Mouse (Mus musculus) liver, embryonic 15.5 days (tissue): ENCODE data around the gene Kdf1. TPM values are rescaled to one million over a fixed set of nuclear protein-coding genes. Genes with fewer than 3 reads are reported as not detected.
A peak's percentile ranks its signal among the peaks of the same experiment; 100 is the strongest.
"Not testable (repeated sequence)": the region's sequence is repeated elsewhere in the genome, so short reads cannot be mapped to it uniquely, and the experiment has no call there.

ENCODE experiments used
- ATAC-seq: fragments of 200-750 bp; cut with Nextera tagmentation; 2 replicates; pipeline ENCODE4 v1.8.0; 2017; ENCODE audit warnings: moderate number of reproducible peaks, mild to moderate bottlenecking, moderate library complexity; ENCODE audit not compliant: insufficient read depth
- H3K27ac ChIP-seq: fragments of 300-500 bp; sonication (generic); replicated peaks from 2 replicates; pipeline ENCODE4 v1.5.1; 2015; ENCODE audit warnings: mild to moderate bottlenecking, inconsistent platforms
- H3K27me3 ChIP-seq: fragments of 300-500 bp; sonication (generic); 2 replicates; pipeline ENCODE4 v1.6.1; 2015; ENCODE audit warnings: mild to moderate bottlenecking, inconsistent platforms
- H3K36me3 ChIP-seq: fragments of 300-500 bp; sonication (generic); replicated peaks from 2 replicates; pipeline ENCODE4 v1.6.1; 2015; ENCODE audit warnings: moderate library complexity, mild to moderate bottlenecking, inconsistent platforms
- H3K4me1 ChIP-seq: fragments of 300-500 bp; sonication (generic); replicated peaks from 2 replicates; pipeline ENCODE4 v1.6.1; 2015; ENCODE audit warnings: inconsistent platforms
- H3K4me2 ChIP-seq: fragments of 300-500 bp; sonication (generic); 2 replicates; pipeline ENCODE4 v1.6.1; 2015; ENCODE audit warnings: moderate library complexity, mild to moderate bottlenecking, inconsistent platforms
- H3K4me3 ChIP-seq: fragments of 300-500 bp; sonication (generic); replicated peaks from 2 replicates; pipeline ENCODE4 v1.5.1; 2015; ENCODE audit warnings: mild to moderate bottlenecking, inconsistent platforms
- H3K9ac ChIP-seq: fragments of 300-500 bp; sonication (generic); 2 replicates; pipeline ENCODE4 v1.6.1; 2015; ENCODE audit warnings: moderate library complexity, mild to moderate bottlenecking, inconsistent platforms
- H3K9me3 ChIP-seq: fragments of 300-500 bp; sonication (generic); replicated peaks from 2 replicates; pipeline ENCODE4 v1.6.1; 2016; ENCODE audit warnings: inconsistent platforms
- WGBS: fragments of 180-500 bp; shearing (Covaris S2); methylation state at CpG from one replicate; pipeline ENCODE4 v1.1.7; 2015; ENCODE audit warnings: mixed read lengths; ENCODE audit not compliant: insufficient replicate concordance; 5-methylcytosine and 5-hydroxymethylcytosine counted together
- polyA plus RNA-seq: library from polyadenylated mRNA; unstranded; fragments of >200 nt; fragmentation: Nextera tagmentation; extraction: Ambion mirVana; gene quantifications from 2 replicates; pipeline ENCODE4 v1.2.1, GENCODE M21; 2015

Gene Kdf1
- polyA plus RNA-seq, 1 experiment from 2014 or later, result 1.0 TPM

- Histone ChIP-seq H3K36me3 (no peaks in the 10 kb centered on the region), H3K4me1 (peaks cover 22% of the 10 kb centered on the region), H3K27me3 (peaks cover 98% of the 10 kb centered on the region), H3K27ac (no peak overlapping the region), H3K4me2 (peak overlapping the region; percentile 63), H3K9ac (no peak overlapping the region), H3K4me3 (peak overlapping the region; percentile 38), H3K9me3 (no peaks in the 10 kb centered on the region)
- no peak for ATAC-seq
- WGBS, result 1% methylated on average over 70 of the region's 70 CpGs
Observed at GRCm38 (mm10) chr4:133497461-133498159, 21.2 kb upstream of the Kdf1 start.

- under 1% methylated on average over 51 of the region's 53 CpGs for WGBS
- H3K4me2 ChIP-seq, result peak within 1 kb of the TSS; percentile 63
- H3K4me1 ChIP-seq, result peaks cover 22% of the 10 kb centered on the region
- 0 out of 2 replicates have a peak, but pooled peaks have one; percentile 40 for ATAC-seq
- H3K9ac ChIP-seq, result no peak within 1 kb of the TSS
- peaks cover 98% of the 10 kb centered on the region for H3K27me3 ChIP-seq
- H3K9me3 ChIP-seq, result no peaks in the 10 kb centered on the region
- no peaks in the 10 kb centered on the region for H3K36me3 ChIP-seq
- no peak within 1 kb of the TSS for H3K27ac ChIP-seq
- peak within 1 kb of the TSS; percentile 38 for H3K4me3 ChIP-seq
Observed at GRCm38 (mm10) chr4:133498160-133498724, 20.5 kb upstream of the Kdf1 start, which contains the start of gene Trnp1. Gene Trnp1 (minus strand): TSS chr4:133498550.

- H3K27ac ChIP-seq, result no peak overlapping the region
- no peak overlapping the region for H3K4me2 ChIP-seq
- H3K4me1 ChIP-seq, result peaks cover 16% of the 10 kb centered on the region
- peaks cover 97% of the 10 kb centered on the region for H3K27me3 ChIP-seq
- 24% methylated on average over 7 of the region's 7 CpGs for WGBS
- H3K4me3 ChIP-seq, result no peak overlapping the region
- no peak for ATAC-seq
- H3K9me3 ChIP-seq, result no peaks in the 10 kb centered on the region
- H3K36me3 ChIP-seq, result no peaks in the 10 kb centered on the region
- H3K9ac ChIP-seq, result no peak overlapping the region
Observed at GRCm38 (mm10) chr4:133501514-133501913, 17.2 kb upstream of the Kdf1 start.

GRCm38 (mm10) chr4:133504300-133504699, 14.5 kb upstream of the Kdf1 start:
- WGBS, result 24% methylated on average over 5 of the region's 5 CpGs
- Histone ChIP-seq H3K4me3 (no peak overlapping the region), H3K9ac (no peak overlapping the region), H3K9me3 (no peaks in the 10 kb centered on the region), H3K27me3 (peaks cover 91% of the 10 kb centered on the region), H3K36me3 (no peaks in the 10 kb centered on the region), H3K27ac (no peak overlapping the region), H3K4me1 (no peaks in the 10 kb centered on the region), H3K4me2 (no peak overlapping the region)
- ATAC-seq, result no peak

GRCm38 (mm10) chr4:133504755-133505485, 13.8 kb upstream of the Kdf1 start:
- no peaks in the 10 kb centered on the region for H3K9me3 ChIP-seq
- WGBS, result 43% methylated on average over 9 of the region's 9 CpGs
- ATAC-seq, result no peak
- no peak overlapping the region for H3K4me3 ChIP-seq
- H3K4me1 ChIP-seq, result no peaks in the 10 kb centered on the region
- no peaks in the 10 kb centered on the region for H3K36me3 ChIP-seq
- no peak overlapping the region for H3K4me2 ChIP-seq
- no peak overlapping the region for H3K27ac ChIP-seq
- no peak overlapping the region for H3K9ac ChIP-seq
- H3K27me3 ChIP-seq, result peaks cover 85% of the 10 kb centered on the region

- Histone ChIP-seq H3K4me3 (no peak overlapping the region), H3K4me2 (no peak overlapping the region), H3K27me3 (peaks cover 76% of the 10 kb centered on the region), H3K9ac (no peak overlapping the region), H3K4me1 (no peaks in the 10 kb centered on the region), H3K27ac (no peak overlapping the region), H3K36me3 (no peaks in the 10 kb centered on the region), H3K9me3 (no peaks in the 10 kb centered on the region)
- ATAC-seq, result no peak
- WGBS, result 23% methylated on average over 5 of the region's 5 CpGs
Observed at GRCm38 (mm10) chr4:133506573-133506972, 12.2 kb upstream of the Kdf1 start.

- H3K27me3 ChIP-seq, result peaks cover 53% of the 10 kb centered on the region
- H3K27ac ChIP-seq, result no peak overlapping the region
- H3K9ac ChIP-seq, result no peak overlapping the region
- WGBS, result 68% methylated on average over 7 of the region's 7 CpGs
- no peaks in the 10 kb centered on the region for H3K36me3 ChIP-seq
- ATAC-seq, result no peak
- no peak overlapping the region for H3K4me2 ChIP-seq
- H3K9me3 ChIP-seq, result no peaks in the 10 kb centered on the region
- no peaks in the 10 kb centered on the region for H3K4me1 ChIP-seq
- no peak overlapping the region for H3K4me3 ChIP-seq
Observed at GRCm38 (mm10) chr4:133508990-133509389, 9.8 kb upstream of the Kdf1 start.

- H3K9me3 ChIP-seq, result no peaks in the 10 kb centered on the region
- H3K4me3 ChIP-seq, result no peak overlapping the region
- no peak overlapping the region for H3K4me2 ChIP-seq
- no peak overlapping the region for H3K27ac ChIP-seq
- no peaks in the 10 kb centered on the region for H3K36me3 ChIP-seq
- H3K4me1 ChIP-seq, result no peaks in the 10 kb centered on the region
- peaks cover 40% of the 10 kb centered on the region for H3K27me3 ChIP-seq
- H3K9ac ChIP-seq, result no peak overlapping the region
- 51% methylated on average over 5 of the region's 5 CpGs for WGBS
- ATAC-seq, result no peak
Observed at GRCm38 (mm10) chr4:133511050-133511449, 7.7 kb upstream of the Kdf1 start.

- H3K4me3 ChIP-seq, H3K4me1 ChIP-seq, H3K9ac ChIP-seq, H3K4me2 ChIP-seq, H3K9me3 ChIP-seq, H3K27ac ChIP-seq, ATAC-seq, H3K36me3 ChIP-seq: not testable (repeated sequence)
- WGBS, result 37% methylated on average over 5 of the region's 5 CpGs
- peaks cover 39% of the 10 kb centered on the region for H3K27me3 ChIP-seq
Observed at GRCm38 (mm10) chr4:133512511-133512910, 6.3 kb upstream of the Kdf1 start.

- Histone ChIP-seq H3K4me3 (no peak overlapping the region), H3K4me2 (no peak overlapping the region), H3K9me3 (no peaks in the 10 kb centered on the region), H3K27me3 (peaks cover 39% of the 10 kb centered on the region), H3K9ac (no peak overlapping the region), H3K4me1 (no peaks in the 10 kb centered on the region), H3K27ac (no peak overlapping the region), H3K36me3 (no peaks in the 10 kb centered on the region)
- ATAC-seq, result no peak
- WGBS, result 7% methylated on average over 8 of the region's 8 CpGs
Observed at GRCm38 (mm10) chr4:133512972-133513371, 5.8 kb upstream of the Kdf1 start.

- peaks cover 71% of the 10 kb centered on the region for H3K27me3 ChIP-seq
- 0 out of 2 replicates have a peak, but pooled peaks have one; percentile 37 for ATAC-seq
- H3K4me3 ChIP-seq, result peak overlapping the region; percentile 54
- no peaks in the 10 kb centered on the region for H3K36me3 ChIP-seq
- H3K9me3 ChIP-seq, result no peaks in the 10 kb centered on the region
- peaks cover 8% of the 10 kb centered on the region; the same call in 1 of the 2 replicates for H3K4me1 ChIP-seq
- peak overlapping the region; percentile 61 for H3K4me2 ChIP-seq
- WGBS, result 8% methylated on average over 25 of the region's 25 CpGs
- no peak overlapping the region for H3K27ac ChIP-seq
- H3K9ac ChIP-seq, result no peak overlapping the region; the same call in 1 of the 2 replicates
Observed at GRCm38 (mm10) chr4:133519369-133519665, 554 bp downstream of the Kdf1 start.
